In genomic region chr2:18872797-18873196, GRCm38 (mm10) we compare ENCODE assay signal across 9 mouse cellular contexts.
DNase-seq lines count a peak whose midpoint lies in the region; ATAC-seq and TF ChIP-seq lines count a peak whose summit lies in the region.
"Had no signal": no experiment of that assay in that cellular context is flagged by ENCODE, and none has a peak within 500 bp of the region (broad histone marks: within the 10 kb centered on the region; RNA-seq: fewer than 3 reads in every experiment).

No protein-coding gene starts in this region.

- no peak for TF ChIP-seq EP300 in ES-Bruce4 (IDR thresholded peaks at IDR 0.05; ENCODE audit: insufficient read depth, low read depth, low read length)
- no peak for TF ChIP-seq EP300 in liver, postnatal 0 days (IDR thresholded peaks at IDR 0.05; ENCODE audit: low read depth)

- TF ChIP-seq POLR2A in ES-Bruce4 (IDR thresholded peaks at IDR 0.05; ENCODE audit: insufficient read depth, low read length), result no peak

- H3K9me3 ChIP-seq in ES-Bruce4 (replicated peaks; ENCODE audit: control insufficient read depth, insufficient read depth, low read length, poor library complexity, severe bottlenecking), result no peaks in the 10 kb centered on the region; the same call in 1 of the 2 replicates
- no peaks in the 10 kb centered on the region for H3K9me3 ChIP-seq in embryonic facial prominence, embryonic 10.5 days
- H3K9me3 ChIP-seq in liver, postnatal 0 days (ENCODE audit: low read length), result no peaks in the 10 kb centered on the region
- H3K9me3 ChIP-seq: limb, embryonic 15.5 days had no signal

- no peaks in the 10 kb centered on the region for H3K36me3 ChIP-seq in ES-Bruce4 (ENCODE audit: control insufficient read depth, insufficient read depth, low read length, poor library complexity, severe bottlenecking)
- H3K36me3 ChIP-seq in embryonic facial prominence, embryonic 10.5 days (replicated peaks), result 0 out of 2 replicates have a peak, but pooled peaks cover 4% of the 10 kb centered on the region
- H3K36me3 ChIP-seq in liver, postnatal 0 days (replicated peaks; ENCODE audit: insufficient read depth, low read length), result peaks cover 3% of the 10 kb centered on the region; the same call in 1 of the 2 replicates
- H3K36me3 ChIP-seq: limb, embryonic 15.5 days had no signal

- TF ChIP-seq CTCF in ES-Bruce4 (IDR thresholded peaks at IDR 0.05; ENCODE audit: low read depth, low read length), result peak; percentile 45
- TF ChIP-seq CTCF in liver, postnatal 0 days (IDR thresholded peaks at IDR 0.05; ENCODE audit: low read depth), result peak; percentile 93

- H3K4me1 ChIP-seq in ES-Bruce4 (ENCODE audit: control insufficient read depth, insufficient read depth, low read length), result no peaks in the 10 kb centered on the region
- H3K4me1 ChIP-seq in embryonic facial prominence, embryonic 10.5 days, result peaks cover 10% of the 10 kb centered on the region
- H3K4me1 ChIP-seq in liver, postnatal 0 days (ENCODE audit: insufficient read depth), result peaks cover 6% of the 10 kb centered on the region; the same call in 1 of the 2 replicates
- H3K4me1 ChIP-seq: limb, embryonic 15.5 days had no signal

- peak; percentile 53 for ATAC-seq in liver, postnatal 0 days

- peak; percentile 81 for DNase-seq in adrenal gland, postnatal 14 days
- peak; percentile 68 for DNase-seq in embryonic facial prominence, embryonic 10.5 days (ENCODE audit: low spot score)
- peak; percentile 64 to 87 for DNase-seq in heart, adult 18-20 months
- peak; percentile 72 to 89 for DNase-seq in kidney, postnatal 36 days
- DNase-seq in liver, postnatal 0 days, result peak; percentile 80
- peak; percentile 59 to 72 for DNase-seq in right cerebral cortex, postnatal 10 days (ENCODE audit: low spot score in 2 of 2)
- peak; percentile 38 for DNase-seq in yolk sac, embryonic 10.5 days (ENCODE audit: low spot score)

- no peak overlapping the region for H3K4me3 ChIP-seq in ES-Bruce4 (ENCODE audit: low read depth, low read length)
- H3K4me3 ChIP-seq in embryonic facial prominence, embryonic 10.5 days, result no peak overlapping the region
- no peak overlapping the region for H3K4me3 ChIP-seq in liver, postnatal 0 days (ENCODE audit: low read depth, low read length)
- H3K4me3 ChIP-seq: limb, embryonic 15.5 days had no signal

- H3K27me3 ChIP-seq in ES-Bruce4 (ENCODE audit: control insufficient read depth, insufficient read depth, low read length, poor library complexity, severe bottlenecking), result no peaks in the 10 kb centered on the region
- H3K27me3 ChIP-seq in embryonic facial prominence, embryonic 10.5 days (replicated peaks; ENCODE audit: low read depth, poor library complexity, severe bottlenecking), result no peaks in the 10 kb centered on the region
- no peaks in the 10 kb centered on the region for H3K27me3 ChIP-seq in liver, postnatal 0 days (ENCODE audit: insufficient read depth, low read length)
- H3K27me3 ChIP-seq: limb, embryonic 15.5 days had no signal

- no peak overlapping the region for H3K27ac ChIP-seq in ES-Bruce4 (ENCODE audit: insufficient read depth, low read length)
- no peak overlapping the region for H3K27ac ChIP-seq in embryonic facial prominence, embryonic 10.5 days (replicated peaks)
- H3K27ac ChIP-seq in liver, postnatal 0 days (ENCODE audit: low read depth), result no peak overlapping the region
- H3K27ac ChIP-seq: limb, embryonic 15.5 days had no signal

- WGBS in embryonic facial prominence, embryonic 10.5 days, result 13% methylated on average over 2 of the region's 2 CpGs
- 5% methylated on average over 2 of the region's 2 CpGs for WGBS in liver, postnatal 0 days (ENCODE audit: insufficient replicate concordance)

- no peak overlapping the region for H3K4me2 ChIP-seq in liver, postnatal 0 days (ENCODE audit: low read depth, low read length)
- H3K4me2 ChIP-seq: limb, embryonic 15.5 days had no signal

- H3K9ac ChIP-seq in ES-Bruce4 (ENCODE audit: low read depth, poor library complexity, severe bottlenecking), result no peak overlapping the region
- no peak overlapping the region for H3K9ac ChIP-seq in liver, postnatal 0 days (replicated peaks)
- H3K9ac ChIP-seq: limb, embryonic 15.5 days had no signal
